Mouse (Mus musculus): ENCODE results near the gene Rack1.

The Rack1 gene

GRCm38 (mm10) chr11:48795221-48795620 is 4.9 kb upstream of the Rack1 start:
- peak in 1 of 2 experiments; percentile 48 for DNase-seq (ENCODE audit: low spot score in 2 of 2)

DNA sequence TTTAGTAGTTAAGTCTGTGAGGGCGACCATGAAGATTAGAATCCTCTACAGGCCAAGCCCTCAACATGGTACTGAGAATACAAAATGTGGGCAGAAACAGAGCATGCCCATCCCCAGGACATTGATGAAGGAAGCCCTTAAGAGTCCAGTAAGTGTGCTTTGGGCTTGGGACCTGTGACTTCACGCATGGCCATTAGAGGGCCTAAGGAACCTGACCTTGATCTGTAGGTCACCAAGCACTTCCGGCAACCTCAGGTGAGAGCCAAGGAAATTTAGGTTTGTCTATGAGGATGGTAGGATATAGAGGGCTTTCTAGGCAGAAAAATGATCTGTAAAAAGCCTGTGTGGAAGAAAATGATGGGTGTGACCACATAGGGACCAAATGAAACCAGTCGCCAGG is 3.8 kb upstream of the Rack1 start:
- DNase-seq (ENCODE audit: low spot score in 2 of 2), result no peak

DNA sequence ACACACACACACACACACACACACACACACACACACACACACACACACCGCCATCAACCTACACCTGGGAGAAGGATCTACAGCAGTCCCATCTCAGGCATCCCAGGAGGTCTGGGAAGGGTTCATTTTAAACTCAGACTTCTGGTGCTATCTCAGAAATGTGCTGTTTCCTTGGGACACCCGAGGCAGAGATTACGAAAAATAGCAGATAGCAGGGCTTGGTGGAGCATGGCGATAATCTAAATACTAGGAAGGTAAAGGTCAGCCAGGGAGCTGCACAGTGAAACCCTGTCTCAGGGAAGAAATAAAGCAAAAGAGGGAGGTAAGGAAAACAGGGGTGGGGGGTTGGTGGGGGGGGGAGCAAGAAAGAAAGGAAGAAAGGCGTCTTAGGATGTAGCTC is 2.8 kb upstream of the Rack1 start:
- DNase-seq (ENCODE audit: low spot score in 2 of 2), result no peak

- DNase-seq (ENCODE audit: low spot score in 2 of 2), result no peak
Measured at GRCm38 (mm10) chr11:48798308-48798707, 1.8 kb upstream of the Rack1 start.

DNA sequence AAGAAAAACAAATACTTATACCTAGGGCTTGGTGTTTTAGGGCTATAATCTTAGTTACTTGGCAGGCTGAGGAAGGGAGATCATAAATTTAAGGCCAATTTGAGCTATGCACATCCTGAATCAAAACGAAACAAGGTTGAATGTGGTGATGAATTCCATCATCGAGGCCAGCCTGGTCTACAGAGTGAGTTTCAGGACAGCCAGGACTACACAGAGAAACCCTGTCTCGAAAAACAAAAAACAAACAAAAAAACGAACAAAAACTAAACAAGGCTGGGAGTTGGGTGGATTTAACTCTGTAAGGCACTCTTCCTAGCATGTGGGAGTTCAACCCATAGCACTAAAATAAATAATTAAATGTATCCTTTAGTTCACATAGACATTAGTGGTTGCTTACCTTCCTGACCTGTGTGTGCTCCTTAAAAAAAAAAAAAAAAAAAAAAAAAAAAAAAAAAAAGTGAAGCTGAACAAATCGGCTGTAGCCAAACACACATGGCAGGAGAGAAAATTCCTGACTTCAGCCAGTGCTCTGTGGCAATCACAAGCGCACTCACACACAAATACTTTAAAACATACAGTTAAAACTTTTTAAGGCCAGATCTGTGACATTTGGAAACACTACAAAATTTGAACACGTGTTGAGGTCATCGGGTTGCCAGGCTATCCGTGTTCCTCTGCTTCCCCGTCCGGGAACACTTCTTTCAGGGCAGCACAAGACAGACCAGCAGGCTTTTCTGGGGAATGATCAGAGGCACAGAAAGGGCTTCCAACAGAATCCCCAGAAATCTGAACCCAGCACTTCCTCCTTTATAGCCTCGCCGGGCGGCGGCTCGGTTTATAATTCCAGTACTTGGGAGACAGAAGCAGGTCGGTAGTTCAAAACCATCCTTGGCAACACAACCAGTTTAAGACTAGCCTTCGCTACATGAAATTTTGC is 880 bp upstream of the Rack1 start:
- DNase-seq (ENCODE audit: low spot score in 2 of 2), result no peak

DNA sequence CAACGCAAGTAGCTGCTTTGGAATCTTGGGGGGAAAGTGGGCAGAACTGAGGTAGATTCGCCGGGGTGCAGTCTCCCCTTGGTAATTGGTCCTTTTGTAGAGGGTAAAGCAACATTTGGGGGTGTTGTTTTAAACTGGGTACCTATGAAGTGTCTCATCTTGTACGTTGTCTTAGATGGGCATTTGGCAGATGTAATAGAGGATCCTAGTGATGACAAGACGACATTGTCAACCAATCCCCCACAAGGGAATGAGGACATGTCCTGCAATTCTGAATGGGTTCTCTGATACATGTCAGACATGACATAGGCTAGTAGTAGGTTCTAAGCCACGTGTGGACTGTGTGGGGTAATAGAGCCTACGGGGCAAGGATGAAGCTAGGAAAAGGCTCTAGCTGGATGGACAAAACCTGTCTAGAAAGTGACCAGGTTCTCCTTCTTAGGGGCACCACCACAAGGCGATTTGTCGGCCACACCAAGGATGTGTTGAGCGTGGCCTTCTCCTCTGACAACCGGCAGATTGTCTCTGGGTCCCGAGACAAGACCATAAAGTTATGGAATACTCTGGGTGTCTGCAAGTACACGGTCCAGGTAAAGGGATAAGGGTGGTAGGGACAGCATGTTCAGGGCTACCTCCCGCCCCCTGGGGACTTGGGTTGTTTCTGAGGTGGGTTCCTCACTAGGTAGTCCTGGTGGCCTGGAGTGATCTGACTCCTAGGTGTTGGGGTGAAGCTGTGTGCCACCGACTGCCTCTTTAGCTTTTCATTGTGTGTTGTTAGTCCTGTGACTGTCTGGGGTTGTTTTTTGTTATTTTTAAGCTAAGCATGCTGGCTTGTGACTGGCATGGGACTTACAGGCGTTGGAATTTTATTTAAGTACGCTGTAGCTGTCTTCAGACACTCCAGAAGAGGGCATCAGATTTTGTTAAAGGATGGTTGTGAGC is 2.0 kb downstream of the Rack1 start:
- DNase-seq (ENCODE audit: low spot score in 2 of 2), result no peak

DNA sequence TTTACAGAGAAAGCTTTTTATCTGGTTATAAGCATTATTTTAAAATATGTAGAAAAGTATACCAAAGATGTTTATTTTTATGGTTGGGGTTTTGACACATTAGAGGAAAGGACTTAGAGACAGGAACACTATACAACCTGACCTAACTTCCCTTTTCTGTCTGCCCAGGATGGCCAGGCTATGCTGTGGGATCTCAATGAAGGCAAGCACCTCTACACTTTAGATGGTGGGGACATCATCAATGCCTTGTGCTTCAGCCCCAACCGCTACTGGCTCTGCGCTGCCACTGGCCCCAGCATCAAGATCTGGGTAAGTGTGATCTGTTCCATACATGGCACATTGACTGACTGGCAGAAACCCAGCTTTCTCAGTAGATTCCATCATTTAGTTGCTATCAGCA is 3.9 kb downstream of the Rack1 start:
- DNase-seq (ENCODE audit: low spot score in 2 of 2), result no peak

- DNase-seq (ENCODE audit: low spot score in 2 of 2), result no peak
Measured at GRCm38 (mm10) chr11:48804922-48805321, 4.8 kb downstream of the Rack1 start.

GRCm38 (mm10) chr11:48806856-48807562 is 6.9 kb downstream of the Rack1 start:
- no peak for DNase-seq (ENCODE audit: low spot score in 2 of 2)

DNA sequence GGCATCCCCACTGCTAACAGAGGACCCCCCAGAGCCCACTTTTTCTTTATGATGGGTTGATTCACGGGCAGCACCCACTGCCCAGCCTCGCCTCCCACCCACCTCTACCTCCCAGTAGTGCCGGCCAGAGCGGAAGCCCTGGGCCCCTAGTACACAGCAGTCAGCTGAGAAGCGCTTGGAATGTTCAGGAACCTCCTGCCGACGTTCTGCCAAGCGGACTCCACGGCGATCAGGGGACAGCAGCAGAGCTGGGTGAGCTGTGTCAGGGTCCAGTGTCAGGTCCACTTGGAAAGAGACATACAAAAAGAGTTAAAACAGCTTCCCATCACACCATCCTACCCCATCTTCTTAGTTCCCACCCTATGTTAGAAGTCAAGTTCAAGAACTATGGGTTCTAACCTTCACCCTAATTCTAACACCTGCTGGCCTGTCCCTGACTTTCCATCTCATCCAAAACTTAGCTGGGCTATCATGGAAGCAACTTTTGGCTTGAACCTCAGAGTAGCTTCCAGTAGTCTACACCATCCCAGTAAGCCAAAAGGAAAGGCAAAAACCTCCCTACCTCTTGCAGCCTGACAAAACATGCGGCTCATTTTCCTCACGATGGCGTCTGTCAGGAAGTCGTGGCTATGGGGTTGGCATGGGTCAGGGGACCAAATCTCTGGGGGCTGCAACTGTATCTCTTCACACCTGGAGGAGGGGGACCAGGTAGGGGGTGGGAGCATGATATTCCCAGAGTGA is 7.6 kb downstream of the Rack1 start:
- no peak for DNase-seq (ENCODE audit: low spot score in 2 of 2)

GRCm38 (mm10) chr11:48808304-48808646 is 8.1 kb downstream of the Rack1 start:
- no peak for DNase-seq (ENCODE audit: low spot score in 2 of 2)

DNA sequence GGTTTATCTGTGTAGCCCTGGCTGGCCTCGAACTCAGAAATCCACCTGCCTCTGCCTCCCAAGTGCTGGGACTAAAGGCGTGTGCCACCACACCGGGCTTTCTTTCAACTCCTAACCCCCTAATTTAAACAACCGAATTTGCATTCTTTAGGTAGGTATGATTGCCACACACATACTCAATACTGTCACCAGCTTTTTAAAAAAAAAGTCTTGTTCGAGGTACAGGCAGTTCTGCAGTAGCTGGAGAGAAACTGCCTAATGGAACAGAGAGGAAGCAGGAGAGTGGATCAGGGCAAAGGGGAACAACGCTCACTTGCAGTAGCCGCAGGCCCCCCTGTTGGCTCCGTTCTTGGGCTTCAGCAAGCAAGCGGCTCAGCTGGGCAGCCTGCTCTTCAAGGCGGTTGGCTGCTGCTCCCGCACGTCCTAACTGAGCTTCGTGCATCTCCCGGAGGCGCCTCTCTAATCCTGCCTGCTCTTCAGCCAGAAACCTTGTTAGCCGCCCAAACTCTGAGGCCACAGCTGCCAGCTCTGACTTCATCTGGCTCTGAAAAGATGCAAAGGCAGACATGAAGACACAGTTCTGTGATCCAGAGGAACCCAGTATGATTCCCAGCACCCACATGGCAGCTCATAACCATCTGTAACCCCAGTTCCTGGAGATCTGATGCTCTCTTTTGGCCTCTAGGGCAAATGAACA is 8.8 kb downstream of the Rack1 start:
- no peak for DNase-seq (ENCODE audit: low spot score in 2 of 2)

- no peak for DNase-seq (ENCODE audit: low spot score in 2 of 2)
Measured at GRCm38 (mm10) chr11:48809434-48809830, 9.3 kb downstream of the Rack1 start.

GRCm38 (mm10) chr11:48810142-48810541 is 10.0 kb downstream of the Rack1 start:
- no peak for DNase-seq (ENCODE audit: low spot score in 2 of 2)

- DNase-seq (ENCODE audit: low spot score in 2 of 2), result no peak
Measured at GRCm38 (mm10) chr11:48813782-48814181, 13.7 kb downstream of the Rack1 start.

DNA sequence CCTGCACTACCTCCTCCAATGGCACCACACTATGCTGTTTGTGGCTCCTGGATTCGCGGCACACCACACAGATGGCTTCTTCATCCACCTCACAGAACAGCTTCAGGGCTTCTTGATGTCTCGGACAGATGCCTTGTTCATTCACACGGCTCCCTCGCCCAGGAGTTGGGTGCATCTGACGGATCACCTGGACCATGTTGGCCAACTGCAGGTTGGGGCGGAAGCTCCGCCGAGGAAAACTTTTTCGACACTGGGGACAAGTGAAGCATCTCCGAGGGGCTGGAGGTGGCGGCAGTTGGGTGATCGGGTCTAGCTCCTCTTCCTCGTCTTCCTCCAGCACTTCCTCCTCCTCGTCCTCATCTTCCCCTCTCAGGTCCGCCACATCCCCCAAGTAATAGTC is 15.7 kb downstream of the Rack1 start:
- no peak for DNase-seq (ENCODE audit: low spot score in 2 of 2)

- DNase-seq (ENCODE audit: low spot score in 2 of 2), result peak; percentile 24 to 32
Measured at GRCm38 (mm10) chr11:48816281-48816781, 16.2 kb downstream of the Rack1 start.

DNA sequence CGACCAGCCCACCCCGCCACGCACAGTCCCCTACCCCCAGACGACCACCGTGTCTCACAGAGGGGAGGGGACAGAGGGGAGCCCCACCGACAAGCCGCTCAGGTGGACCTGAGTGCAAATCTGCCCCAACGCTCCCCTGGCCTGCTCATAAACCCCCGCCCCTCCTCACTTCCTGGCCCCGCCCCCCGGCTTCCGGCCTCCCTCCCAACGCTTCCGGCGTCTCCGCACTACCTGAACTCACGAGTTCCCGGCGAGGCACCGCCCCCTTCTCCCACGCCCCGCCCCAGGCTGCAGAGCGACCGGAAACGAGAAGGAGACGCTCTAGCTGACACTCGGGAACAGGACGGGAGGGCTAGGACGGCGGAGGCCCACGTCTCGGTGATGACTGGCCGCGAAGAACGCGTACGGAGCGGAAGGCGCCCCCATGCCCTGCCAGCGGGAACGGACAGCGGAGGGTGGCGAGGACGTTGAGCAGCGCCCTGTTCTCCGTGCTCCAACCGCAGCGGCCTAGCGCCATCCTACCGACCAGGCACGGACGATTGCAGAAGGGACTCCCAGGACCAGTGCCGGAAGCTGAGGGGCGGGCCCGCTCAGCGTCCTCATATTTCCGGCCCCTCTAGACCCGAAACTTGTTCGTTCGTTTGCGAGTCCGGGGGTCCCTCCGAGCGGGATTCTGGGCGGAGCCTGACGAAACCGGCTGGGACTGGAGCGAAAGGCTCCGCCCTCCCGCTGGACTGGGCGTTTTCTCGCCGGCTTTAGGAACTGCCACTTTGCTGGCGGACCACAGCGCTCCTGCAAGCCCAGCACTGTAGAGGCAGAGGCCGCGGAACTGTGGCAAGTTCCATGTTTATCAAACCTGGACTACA is 16.9 kb downstream of the Rack1 start, which contains the start of gene Trim41:
Gene Trim41 (minus strand): TSS at position 554 of the 866 bp plus-strand sequence.
- peak; percentile 99 for DNase-seq (ENCODE audit: low spot score in 2 of 2)

DNA sequence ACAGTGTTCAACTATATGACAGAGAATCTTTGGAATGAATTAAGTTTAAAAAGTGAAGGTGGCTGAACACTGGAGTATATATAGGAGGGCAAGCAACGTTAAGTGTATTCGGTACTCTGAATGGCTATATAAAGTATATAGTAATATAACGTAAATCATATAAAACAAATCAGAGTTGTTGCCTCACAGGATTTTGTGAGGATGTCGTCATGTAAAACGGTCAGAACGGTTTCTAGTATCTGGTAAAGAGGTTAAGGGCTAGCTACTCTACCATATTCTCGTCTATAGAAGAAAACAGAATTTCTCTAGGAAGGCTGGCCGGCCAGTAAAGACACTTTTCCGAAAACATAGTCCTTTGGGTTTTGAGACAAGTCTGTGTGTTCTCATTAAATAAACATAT is 17.7 kb downstream of the Rack1 start:
- peak in 1 of 2 experiments; percentile 16 for DNase-seq (ENCODE audit: low spot score in 2 of 2)

Data from natural killer cell, adult 2 months (primary cell).